Mouse (Mus musculus) MN1 (cell line): ENCODE data around the gene Cideb.

ENCODE experiments used
- DNase-seq: peaks from one replicate; pipeline ENCODE4 v3.0.0-alpha.2; 2016; ENCODE audit warnings: low spot score

Cideb gene

GRCm38 (mm10) chr14:55765696-55766095 is 7.4 kb upstream of the Cideb start, which contains the start of gene Ltb4r1:
TSS of gene Ltb4r1 (plus strand) at chr14:55765962.
- no peak for DNase-seq

GRCm38 (mm10) chr14:55763166-55763565 is 4.9 kb upstream of the Cideb start:
- no peak for DNase-seq

- DNase-seq = no peak
Observed at GRCm38 (mm10) chr14:55762001-55762821, 4.0 kb upstream of the Cideb start.

- DNase-seq = no peak
Observed at GRCm38 (mm10) chr14:55761163-55761562, 2.9 kb upstream of the Cideb start, which contains the start of gene Ltb4r2. TSS of gene Ltb4r2 (plus strand) at chr14:55761428.

GRCm38 (mm10) chr14:55760156-55760555 is 1.9 kb upstream of the Cideb start:
- DNase-seq = peak; percentile 79

GRCm38 (mm10) chr14:55757566-55757965 is 692 bp downstream of the Cideb start:
- no peak for DNase-seq

GRCm38 (mm10) chr14:55747051-55747847 is 11.0 kb downstream of the Cideb start:
- no peak for DNase-seq

- no peak for DNase-seq
Observed at GRCm38 (mm10) chr14:55745861-55746237, 12.4 kb downstream of the Cideb start.

GRCm38 (mm10) chr14:55745180-55745860 is 12.9 kb downstream of the Cideb start, which contains the start of the genes Dhrs1 and Nop9:
TSS of gene Dhrs1 (minus strand) at chr14:55745690.
TSS of gene Nop9 (plus strand) at chr14:55745693.
- DNase-seq = peak; percentile 85

GRCm38 (mm10) chr14:55743711-55744110 is 14.5 kb downstream of the Cideb start:
- peak; percentile 82 for DNase-seq

GRCm38 (mm10) chr14:55737086-55737687 is 21.1 kb downstream of the Cideb start:
- no peak for DNase-seq

- DNase-seq = no peak
Observed at GRCm38 (mm10) chr14:55735758-55736157, 22.5 kb downstream of the Cideb start.

- DNase-seq = no peak
Observed at GRCm38 (mm10) chr14:55735334-55735733, 22.9 kb downstream of the Cideb start.

GRCm38 (mm10) chr14:55734869-55735268 is 23.4 kb downstream of the Cideb start:
- no peak for DNase-seq

- no peak for DNase-seq
Observed at GRCm38 (mm10) chr14:55733889-55734288, 24.4 kb downstream of the Cideb start.

- DNase-seq = no peak
Observed at GRCm38 (mm10) chr14:55730531-55731032, 27.7 kb downstream of the Cideb start.

- DNase-seq = no peak
Observed at GRCm38 (mm10) chr14:55730116-55730515, 28.1 kb downstream of the Cideb start.

- no peak for DNase-seq
Observed at GRCm38 (mm10) chr14:55727889-55728685, 30.2 kb downstream of the Cideb start.

GRCm38 (mm10) chr14:55726261-55726660 is 32.0 kb downstream of the Cideb start:
- DNase-seq = no peak

GRCm38 (mm10) chr14:55724411-55724871 is 33.8 kb downstream of the Cideb start:
- DNase-seq = peak; percentile 82

GRCm38 (mm10) chr14:55723433-55723832 is 34.8 kb downstream of the Cideb start:
- peak; percentile 46 for DNase-seq
